Mouse (Mus musculus) layer of hippocampus, adult 9-11 months (tissue): Measurements from ENCODE around the gene Krt79.

Experiments
- DNase-seq: peaks from one replicate; pipeline ENCODE4 v3.0.0; 2022

Krt79 gene

DNA sequence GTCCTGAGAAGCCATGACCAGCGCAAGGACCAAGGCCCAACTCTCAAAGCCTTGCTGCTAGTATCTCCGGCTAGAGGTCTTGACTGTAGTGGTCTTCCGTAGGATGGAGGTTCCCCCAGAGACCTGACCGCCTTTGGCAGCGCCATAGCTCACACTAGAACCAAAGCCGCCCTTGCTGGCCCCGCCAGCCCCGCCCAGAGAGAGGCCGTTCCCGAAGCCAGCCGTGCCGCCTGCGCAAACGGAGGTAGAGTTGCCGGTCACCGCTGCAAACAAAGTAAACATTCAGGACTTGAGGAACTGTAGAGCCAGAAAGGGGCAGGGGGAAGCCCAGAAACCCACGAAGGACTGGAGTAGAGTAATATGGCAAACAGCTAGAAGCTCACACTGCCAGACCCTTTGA lies 10.5 kb downstream of the Krt79 start:
- no peak for DNase-seq

DNA sequence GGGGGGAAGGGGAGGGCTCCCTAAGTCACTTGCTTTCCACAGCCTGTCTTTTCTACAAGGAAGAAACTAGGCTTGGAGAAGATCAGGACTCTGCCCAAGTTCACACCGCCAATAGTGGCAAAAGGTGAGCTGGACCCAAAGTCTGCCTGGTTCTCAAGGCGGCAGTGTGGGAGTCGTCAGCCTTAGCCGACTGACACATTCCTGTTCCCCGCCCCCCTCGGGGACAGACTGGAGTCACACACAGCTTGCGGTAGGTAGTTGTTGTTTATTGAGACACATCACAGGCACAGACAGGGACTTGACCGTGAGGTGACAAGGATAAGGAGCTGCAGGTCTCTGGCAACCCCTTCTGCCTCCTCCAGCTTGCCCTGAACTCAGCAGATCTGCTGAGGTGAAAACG lies 11.0 kb downstream of the Krt79 start:
- DNase-seq: no peak

DNA sequence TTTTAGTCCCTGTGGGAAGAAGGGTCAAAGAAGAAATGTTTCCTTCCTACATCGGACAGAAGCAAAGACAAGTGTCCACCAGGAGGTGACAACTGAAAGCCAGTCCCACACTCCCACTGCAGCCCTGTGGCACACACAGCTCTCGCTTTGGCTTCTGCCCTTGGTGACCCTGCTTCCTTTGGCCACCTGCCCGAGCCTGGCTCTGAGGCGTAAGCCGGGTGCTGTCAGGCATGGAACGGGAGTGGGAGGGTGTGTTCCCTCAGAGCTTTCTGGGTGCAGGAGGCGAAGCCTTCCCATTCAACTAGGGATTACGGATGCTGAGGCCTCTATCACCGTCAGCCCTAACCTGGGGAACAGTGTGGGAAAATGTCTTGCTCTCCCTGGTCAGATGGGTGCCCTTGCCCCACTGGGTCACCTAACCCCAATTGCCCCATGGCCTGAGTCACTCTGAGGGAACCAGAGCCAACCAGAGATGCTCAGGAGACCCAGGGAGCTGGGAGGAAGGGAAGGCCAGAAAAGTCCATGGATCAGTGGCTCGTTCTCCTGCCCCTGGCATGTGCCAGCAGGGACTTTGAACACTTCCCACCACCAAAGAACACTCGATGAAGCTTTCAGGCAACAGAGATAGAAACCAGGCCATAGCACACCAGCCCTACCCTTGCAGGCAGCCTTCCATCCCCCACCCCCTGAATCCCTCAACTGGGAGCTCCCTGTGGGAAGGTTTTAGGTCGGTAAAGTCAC lies 12.6 kb downstream of the Krt79 start:
- DNase-seq: no peak

DNA sequence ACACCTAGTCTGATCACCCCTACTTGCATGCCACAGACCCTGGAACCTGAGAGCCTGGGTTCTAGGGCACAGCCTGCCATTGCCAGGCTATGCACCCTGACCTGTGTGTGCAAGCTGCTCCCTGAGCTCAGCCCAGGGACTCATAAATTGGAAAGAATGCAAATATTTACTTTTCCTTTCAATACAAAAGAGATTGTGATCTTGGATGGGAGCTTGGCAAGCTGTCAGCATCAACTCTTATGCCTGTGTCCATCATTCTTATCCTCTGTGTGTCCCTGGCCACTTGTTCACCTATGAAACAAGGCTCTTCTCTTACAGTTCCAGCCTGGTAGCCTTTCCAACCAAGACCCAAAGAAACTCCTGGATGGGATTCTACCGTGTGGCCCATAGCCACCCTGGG lies 15.1 kb downstream of the Krt79 start:
- no peak for DNase-seq

DNA sequence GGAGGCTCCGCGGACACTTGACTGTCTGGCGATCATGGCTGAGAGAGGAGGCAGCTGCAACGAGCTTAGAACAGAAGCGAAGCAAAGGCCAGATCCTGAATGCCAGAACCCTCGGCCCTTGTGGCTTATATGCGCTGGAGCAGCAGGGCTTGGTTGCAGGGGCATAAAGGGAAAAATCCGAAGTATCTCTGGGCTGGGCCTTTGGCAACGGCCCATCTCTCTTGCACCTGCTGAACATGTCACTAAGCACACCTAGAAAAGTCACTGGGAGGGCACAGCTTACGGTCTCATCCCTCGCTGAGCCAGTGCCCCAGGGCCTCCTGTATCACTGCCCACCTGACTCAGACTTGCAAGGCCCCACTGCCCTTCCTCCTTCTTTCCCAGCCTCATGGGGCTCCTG lies 15.5 kb downstream of the Krt79 start, which contains the start of gene Krt4:
Gene Krt4 (minus strand): TSS at position 101 of the 400 bp plus-strand sequence.
- no peak for DNase-seq

DNA sequence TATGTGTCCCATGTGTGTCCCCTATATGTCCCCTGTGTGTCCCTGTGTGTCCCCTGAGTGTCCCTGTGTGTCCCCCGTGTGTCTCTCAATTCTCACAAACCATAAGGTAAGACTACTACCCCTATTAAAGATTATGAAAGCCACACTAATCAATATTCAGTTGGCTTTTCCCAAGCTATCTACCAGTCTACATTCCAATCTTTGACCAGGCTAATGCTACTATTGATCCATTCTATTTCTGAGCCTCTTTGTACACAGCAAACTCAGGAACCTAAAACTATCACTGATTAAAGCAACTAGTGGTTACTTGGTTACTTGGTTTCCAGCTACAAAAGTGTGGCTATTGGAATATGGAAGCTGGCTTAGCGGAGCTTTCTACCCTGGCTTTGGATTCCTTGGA lies 17.8 kb downstream of the Krt79 start:
- no peak for DNase-seq

DNA sequence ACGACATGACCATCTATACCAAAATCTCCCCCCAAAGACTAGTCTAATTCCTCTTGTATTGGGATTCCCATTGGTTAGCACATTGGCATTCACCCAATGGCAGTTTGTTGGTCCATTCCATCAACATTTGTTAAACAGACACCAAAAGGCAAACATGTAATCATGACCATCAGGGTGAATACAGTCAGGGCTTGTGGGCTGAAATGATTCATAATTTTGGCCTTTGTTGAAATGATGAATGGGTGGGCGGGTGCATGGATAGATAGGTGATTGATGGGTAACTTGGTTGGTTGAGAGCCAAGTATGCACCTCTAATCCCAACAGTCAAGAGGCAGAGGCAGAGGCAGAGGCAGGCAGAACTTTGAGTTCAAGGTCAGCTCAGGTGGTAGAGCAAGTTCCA lies 24.1 kb downstream of the Krt79 start:
- DNase-seq: no peak

DNA sequence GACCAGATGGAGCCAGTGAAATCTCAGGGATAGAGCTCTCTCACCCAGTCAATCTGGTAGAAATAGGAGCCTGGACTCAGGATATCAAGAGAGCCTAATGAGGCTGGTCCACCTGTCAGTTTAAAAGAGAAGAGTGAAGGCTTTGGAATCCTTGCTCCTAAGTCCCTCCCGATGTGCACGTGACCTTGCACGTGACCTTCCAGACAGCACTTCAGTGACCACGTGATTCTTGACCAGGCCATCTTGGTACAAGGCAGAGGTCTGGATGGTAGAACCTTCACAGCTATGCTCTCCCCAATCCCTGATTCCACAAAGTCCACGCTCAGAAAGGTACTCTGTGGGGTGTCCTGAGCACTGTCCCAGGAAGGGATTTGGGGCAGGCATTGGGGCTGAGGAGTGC lies 35.3 kb downstream of the Krt79 start:
- no peak for DNase-seq

DNA sequence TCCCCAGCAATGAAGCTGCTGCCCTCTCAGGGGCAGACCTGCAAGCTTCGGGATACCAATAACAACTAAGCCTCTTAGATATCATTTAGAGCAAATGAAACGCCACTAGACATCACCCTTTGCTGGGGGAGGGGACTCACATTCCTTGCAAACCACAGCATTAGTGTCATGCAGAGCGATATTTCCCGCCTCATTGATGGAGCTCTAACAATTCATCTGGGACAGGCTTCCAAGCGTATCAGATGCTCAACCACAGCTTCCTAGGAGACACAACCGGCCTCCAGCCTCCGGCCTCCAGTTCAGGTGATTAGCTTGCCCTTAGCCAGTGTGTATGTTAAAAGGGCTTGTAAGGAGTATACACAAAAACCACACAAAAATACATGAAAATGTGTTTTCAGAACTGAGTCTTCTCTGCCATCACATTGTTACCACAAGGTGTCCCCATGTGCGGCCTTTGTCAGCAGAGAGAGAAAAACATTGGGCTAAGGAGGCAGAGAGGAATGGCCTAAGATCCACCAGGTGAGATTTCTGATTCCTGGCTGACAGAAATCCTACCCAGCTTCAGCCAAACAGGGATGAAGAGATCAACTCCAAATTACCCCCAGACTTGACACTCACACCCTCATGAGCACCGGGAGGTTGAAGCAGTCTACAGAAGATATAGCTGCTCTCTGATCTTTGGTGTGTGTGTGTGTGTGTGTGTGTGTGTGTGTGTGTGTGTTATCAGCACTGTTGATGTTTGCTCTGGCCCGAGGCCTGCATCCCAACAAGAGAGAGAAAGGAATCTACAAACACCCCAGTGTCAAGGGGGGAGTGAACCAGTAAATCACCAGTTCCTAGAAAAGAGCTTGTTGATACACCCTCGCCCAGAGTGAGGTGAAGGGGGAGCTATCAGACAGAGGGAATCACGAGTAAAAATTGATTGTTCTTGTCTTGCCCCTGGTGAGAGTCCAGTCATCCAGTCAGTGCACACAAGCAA lies 37.7 kb downstream of the Krt79 start:
- no peak for DNase-seq

DNA sequence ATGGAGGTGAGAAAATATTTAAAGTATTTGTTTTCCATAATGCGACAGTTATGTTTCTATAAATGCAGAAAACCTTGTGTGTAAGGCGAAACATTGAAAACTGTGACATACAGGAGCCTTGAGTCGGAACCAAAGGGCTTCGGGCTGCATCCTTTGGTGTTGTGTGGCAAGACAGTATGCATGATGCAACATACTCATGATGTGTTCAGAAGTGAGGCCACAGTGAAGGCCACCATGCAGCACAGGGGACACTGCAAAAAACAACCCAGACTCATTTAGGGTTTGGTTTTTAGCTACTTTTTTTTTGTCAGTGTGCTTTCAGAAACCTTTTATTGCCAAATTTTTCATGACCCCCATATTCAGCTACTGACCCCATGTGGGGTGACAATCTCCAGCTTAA lies 44.9 kb downstream of the Krt79 start:
- no peak for DNase-seq

DNA sequence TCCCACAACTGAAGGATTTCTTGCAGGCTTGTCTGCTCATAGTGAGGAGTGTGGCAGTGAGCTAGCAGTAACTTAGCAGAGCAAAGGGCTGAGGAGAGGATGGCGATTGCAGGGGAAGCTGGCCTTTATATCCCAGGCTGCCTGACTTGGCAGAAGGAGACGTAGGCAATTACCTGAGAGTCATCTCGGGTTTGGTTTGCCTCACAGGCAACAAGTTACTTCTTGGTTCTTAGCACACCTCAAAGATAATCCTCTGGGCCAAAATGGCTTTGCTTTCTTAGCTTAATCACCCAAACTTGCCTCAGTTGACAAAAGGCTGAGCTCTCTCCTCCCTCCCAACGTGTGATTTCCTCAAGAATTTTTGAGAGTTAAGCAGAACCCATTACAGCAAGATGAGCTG lies 47.3 kb downstream of the Krt79 start, which contains the start of gene Krt76:
Gene Krt76 (minus strand): TSS at position 101 of the 400 bp plus-strand sequence.
- DNase-seq: no peak

DNA sequence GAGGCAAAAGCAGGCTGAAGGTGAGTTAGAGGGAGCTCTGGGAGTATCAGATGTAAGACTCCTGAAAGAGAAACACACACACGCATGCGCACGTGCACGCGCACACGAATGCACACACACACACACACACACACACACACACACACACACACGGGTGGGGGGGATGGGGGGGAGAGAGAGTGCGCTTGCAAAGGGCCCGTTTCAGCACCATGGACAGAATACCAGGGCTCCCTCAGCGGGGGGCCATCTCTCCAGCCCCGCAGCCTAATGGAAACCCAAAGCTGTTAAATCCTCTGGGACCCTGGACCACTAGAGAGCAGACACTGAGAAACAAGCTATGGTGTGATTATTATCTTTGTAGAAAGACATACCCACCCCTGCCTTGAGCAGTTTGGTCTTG lies 60.3 kb downstream of the Krt79 start:
- DNase-seq: no peak
